Mouse (Mus musculus): ENCODE results near the gene Polr2m.

- TF ChIP-seq POLR2A (IDR thresholded peaks at IDR 0.05; ENCODE audit: borderline replicate concordance, low read depth, low read length) (no peak), CTCF (IDR thresholded peaks at IDR 0.05; ENCODE audit: low read depth, low read length) (no peak)
These were observed 27.8 kb upstream of the Polr2m start for GRCm38 (mm10) chr9:71513566-71513965.

All from bone marrow macrophage, adult 2 months (primary cell).